Mouse (Mus musculus): Measurements from ENCODE around the gene Eef1b2. TPM values are rescaled to one million over a fixed set of nuclear protein-coding genes. Genes with fewer than 3 reads are reported as not detected.
"Not testable (repeated sequence)": the region's sequence is repeated elsewhere in the genome, so short reads cannot be mapped to it uniquely, and the experiment has no call there.

Gene Eef1b2
- polyA plus RNA-seq, 1 experiment from 2014 or later: 509 TPM

DNA sequence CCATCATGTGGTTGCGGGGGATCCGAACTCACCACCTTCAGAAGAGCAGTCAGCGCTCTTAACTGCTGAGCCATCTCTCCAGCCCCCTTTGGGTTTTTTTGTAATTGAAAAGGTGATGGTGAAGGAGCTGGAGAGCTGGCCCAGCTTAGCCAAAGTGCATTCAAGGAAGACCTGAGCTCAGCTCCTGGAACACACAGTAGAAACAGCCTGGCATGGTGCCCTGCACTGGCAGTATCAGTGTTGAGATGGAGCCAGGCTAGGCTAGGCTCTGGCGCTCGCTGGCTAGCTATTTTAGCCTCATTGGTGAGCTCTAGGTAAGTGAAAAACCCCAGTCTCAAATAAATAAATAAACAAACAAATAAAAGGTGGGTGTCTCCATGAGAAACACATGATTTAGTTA lies 5.6 kb downstream of the Eef1b2 start:
- ATAC-seq (ENCODE audit: low FRiP score) (no peak), DNase-seq (ENCODE audit: low spot score, missing footprints) (no peak)
- Histone ChIP-seq H3K4me1 (ENCODE audit: control insufficient read depth, insufficient read depth, low read length) (peaks cover 8% of the 10 kb centered on the region), H3K36me3 (ENCODE audit: control insufficient read depth, insufficient read depth, low read length) (peaks cover 3% of the 10 kb centered on the region), H3K27me3 (ENCODE audit: control insufficient read depth, insufficient read depth, low read length) (no peaks in the 10 kb centered on the region), H3K9me3 (ENCODE audit: control insufficient read depth, low read length) (no peaks in the 10 kb centered on the region), H3K4me3 (ENCODE audit: low read depth, low read length) (no peak overlapping the region), H3K9ac (ENCODE audit: low read length) (no peak overlapping the region), H3K4me2 (no peak overlapping the region), H3K27ac (ENCODE audit: low read depth, low read length) (no peak overlapping the region)
- 89% methylated on average over 5 of the region's 5 CpGs for whole genome bisulfite sequencing

DNA sequence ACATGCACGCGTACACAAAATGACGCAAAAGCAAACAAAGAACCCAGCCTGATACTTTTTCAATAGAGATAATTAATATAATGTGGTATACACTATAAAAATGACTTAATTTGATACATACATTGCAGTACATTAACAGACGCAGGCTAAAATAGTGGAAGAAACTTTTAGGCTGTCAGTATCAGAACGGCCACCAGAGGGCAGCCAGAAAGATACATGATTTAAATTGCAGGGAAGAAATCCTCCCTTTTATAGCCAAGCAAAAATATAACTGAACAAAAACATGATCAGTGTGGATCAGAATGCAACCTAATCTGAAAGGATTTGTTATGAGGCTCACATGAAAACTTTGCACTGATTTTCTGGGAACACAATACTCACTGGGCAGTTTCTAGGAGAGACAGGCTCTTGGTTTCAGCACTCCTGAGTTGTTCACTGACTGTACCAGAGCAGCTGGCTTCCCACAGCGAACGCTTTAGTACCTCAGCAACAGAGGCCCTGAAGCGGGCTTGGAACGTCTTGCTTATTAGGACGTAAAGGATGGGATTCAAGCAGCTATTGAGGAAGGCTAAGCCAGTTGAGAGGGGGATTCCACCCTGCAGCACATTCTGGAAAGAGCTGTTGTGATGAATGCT lies 6.1 kb downstream of the Eef1b2 start:
- Histone ChIP-seq H3K4me1 (ENCODE audit: control insufficient read depth, insufficient read depth, low read length) (peaks cover 5% of the 10 kb centered on the region), H3K27ac (ENCODE audit: low read depth, low read length) (no peak overlapping the region), H3K4me3 (ENCODE audit: low read depth, low read length) (no peak overlapping the region), H3K27me3 (ENCODE audit: control insufficient read depth, insufficient read depth, low read length) (no peaks in the 10 kb centered on the region), H3K9me3 (ENCODE audit: control insufficient read depth, low read length) (no peaks in the 10 kb centered on the region), H3K9ac (ENCODE audit: low read length) (no peak overlapping the region), H3K36me3 (ENCODE audit: control insufficient read depth, insufficient read depth, low read length) (peaks cover 3% of the 10 kb centered on the region), H3K4me2 (no peak overlapping the region)
- 62% methylated on average over 10 of the region's 10 CpGs for WGBS
- peak; percentile 96 for DNase-seq (ENCODE audit: low spot score, missing footprints)
- ATAC-seq (ENCODE audit: low FRiP score): no peak

DNA sequence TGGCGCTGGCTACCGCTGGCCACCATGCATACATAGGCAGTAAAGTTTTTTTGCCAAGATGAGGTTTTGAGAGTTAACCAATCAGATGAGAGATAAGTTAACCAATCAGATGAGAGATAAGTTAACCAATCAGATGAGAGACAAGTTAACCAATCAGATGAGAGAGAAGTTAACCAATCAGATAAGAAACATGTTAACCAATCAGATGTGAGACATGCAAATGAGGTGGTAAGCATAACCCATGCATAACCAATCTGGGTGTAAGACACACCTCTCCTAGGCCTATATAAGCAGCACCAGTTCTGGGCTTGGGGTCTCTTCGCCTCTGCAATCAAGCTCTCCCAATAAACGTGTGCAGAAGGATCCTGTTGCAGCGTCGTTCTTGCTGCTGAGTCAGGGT lies 8.8 kb downstream of the Eef1b2 start:
- not testable (repeated sequence) for H3K4me3 ChIP-seq (ENCODE audit: low read depth, low read length); H3K27me3 ChIP-seq (ENCODE audit: control insufficient read depth, insufficient read depth, low read length); H3K4me1 ChIP-seq (ENCODE audit: control insufficient read depth, insufficient read depth, low read length); H3K36me3 ChIP-seq (ENCODE audit: control insufficient read depth, insufficient read depth, low read length); H3K27ac ChIP-seq (ENCODE audit: low read depth, low read length); DNase-seq (ENCODE audit: low spot score, missing footprints); H3K9me3 ChIP-seq (ENCODE audit: control insufficient read depth, low read length); ATAC-seq (ENCODE audit: low FRiP score); H3K9ac ChIP-seq (ENCODE audit: low read length); H3K4me2 ChIP-seq
- WGBS: 96% methylated on average over 6 of the region's 6 CpGs

DNA sequence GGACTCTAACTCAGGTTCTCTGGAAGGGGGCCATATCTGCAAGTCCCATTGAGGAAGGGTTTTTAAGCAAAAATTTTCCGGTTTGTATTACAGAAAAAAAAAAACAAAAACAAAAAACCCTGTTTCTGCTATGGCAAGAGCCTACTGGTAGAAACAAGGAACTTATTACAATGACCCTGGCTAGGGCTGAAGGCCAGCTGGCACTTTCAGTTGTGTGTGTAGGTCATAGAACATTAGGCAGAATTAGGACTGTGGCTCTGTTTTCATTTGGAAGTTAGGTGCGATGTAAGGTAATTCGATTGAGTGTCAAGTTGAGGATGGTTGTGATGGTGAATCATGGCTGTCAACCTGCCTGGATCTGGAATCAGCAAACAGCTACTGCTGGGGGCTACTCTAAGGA lies 11.9 kb downstream of the Eef1b2 start:
- H3K4me3 ChIP-seq (ENCODE audit: low read depth, low read length): no peak overlapping the region
- DNase-seq (ENCODE audit: low spot score, missing footprints) (no peak), ATAC-seq (ENCODE audit: low FRiP score) (no peak)
- no peaks in the 10 kb centered on the region for H3K36me3 ChIP-seq (ENCODE audit: control insufficient read depth, insufficient read depth, low read length)
- no peaks in the 10 kb centered on the region for H3K9me3 ChIP-seq (ENCODE audit: control insufficient read depth, low read length)
- no peak overlapping the region for H3K4me2 ChIP-seq
- H3K27me3 ChIP-seq (ENCODE audit: control insufficient read depth, insufficient read depth, low read length): no peaks in the 10 kb centered on the region
- H3K4me1 ChIP-seq (ENCODE audit: control insufficient read depth, insufficient read depth, low read length): no peaks in the 10 kb centered on the region
- H3K9ac ChIP-seq (ENCODE audit: low read length): no peak overlapping the region
- H3K27ac ChIP-seq (ENCODE audit: low read depth, low read length): no peak overlapping the region
- WGBS: 89% methylated on average over 3 of the region's 3 CpGs

DNA sequence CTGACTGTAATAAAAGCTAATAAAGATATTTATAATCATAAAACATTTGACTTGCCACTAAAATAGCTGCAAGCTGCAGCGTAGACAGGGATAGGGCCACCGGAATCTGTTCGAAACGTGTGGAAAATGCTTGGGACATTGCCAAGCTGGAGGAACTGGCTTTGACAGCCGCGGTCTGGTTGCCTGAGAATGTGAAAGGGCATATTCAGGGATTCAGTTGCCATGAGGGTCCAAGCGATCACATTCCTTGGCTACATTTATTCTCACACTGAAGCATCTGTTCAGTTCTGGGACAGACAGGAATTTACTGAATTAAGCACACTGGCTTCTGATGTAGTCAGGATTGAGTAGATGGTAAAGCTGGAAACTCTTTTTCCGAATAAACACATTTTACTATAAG lies 14.2 kb downstream of the Eef1b2 start:
- H3K4me1 ChIP-seq (ENCODE audit: control insufficient read depth, insufficient read depth, low read length): no peaks in the 10 kb centered on the region
- ATAC-seq (ENCODE audit: low FRiP score): no peak
- H3K4me3 ChIP-seq (ENCODE audit: low read depth, low read length): no peak overlapping the region
- WGBS: 89% methylated on average over 8 of the region's 8 CpGs
- H3K27ac ChIP-seq (ENCODE audit: low read depth, low read length): no peak overlapping the region
- no peak overlapping the region for H3K9ac ChIP-seq (ENCODE audit: low read length)
- DNase-seq (ENCODE audit: low spot score, missing footprints): no peak
- H3K4me2 ChIP-seq: no peak overlapping the region
- H3K27me3 ChIP-seq (ENCODE audit: control insufficient read depth, insufficient read depth, low read length): no peaks in the 10 kb centered on the region
- no peaks in the 10 kb centered on the region for H3K9me3 ChIP-seq (ENCODE audit: control insufficient read depth, low read length)
- no peaks in the 10 kb centered on the region for H3K36me3 ChIP-seq (ENCODE audit: control insufficient read depth, insufficient read depth, low read length)

DNA sequence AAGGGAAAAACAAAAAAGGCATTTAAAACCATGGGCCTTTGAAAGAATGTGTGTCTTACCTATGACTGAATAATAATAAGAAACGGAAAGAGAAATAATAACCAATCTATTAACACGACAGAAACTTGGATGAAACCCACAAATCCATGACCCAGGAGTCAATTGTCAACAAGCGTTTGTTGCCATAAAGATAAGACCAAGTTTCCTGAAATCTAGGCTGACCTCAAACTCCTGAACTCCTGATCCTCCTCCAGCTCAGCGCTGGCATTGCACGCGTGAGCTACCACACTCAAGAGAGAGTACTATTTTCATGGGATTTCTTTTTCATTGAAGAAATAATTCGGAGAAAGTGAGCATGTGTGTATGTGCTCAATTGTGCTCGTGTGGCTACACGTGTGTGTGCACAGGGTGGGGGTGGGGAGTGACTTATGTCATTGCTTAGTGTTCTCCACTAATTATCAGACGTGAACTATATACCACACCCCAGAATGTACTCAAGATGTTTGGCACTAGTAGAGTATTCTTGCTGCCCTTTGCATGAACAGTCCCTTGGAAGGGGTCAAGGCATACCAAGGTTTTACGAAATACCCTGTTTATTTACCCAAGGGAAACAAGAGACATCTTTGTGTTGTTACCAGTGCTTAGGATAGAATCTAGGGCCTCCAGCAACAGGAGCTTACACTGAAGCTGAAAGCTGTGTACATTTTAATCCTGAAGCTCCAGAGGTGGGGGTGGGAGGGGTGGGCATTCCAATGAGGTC lies 15.9 kb downstream of the Eef1b2 start:
- Histone ChIP-seq H3K9me3 (ENCODE audit: control insufficient read depth, low read length) (no peaks in the 10 kb centered on the region), H3K4me1 (ENCODE audit: control insufficient read depth, insufficient read depth, low read length) (no peaks in the 10 kb centered on the region), H3K36me3 (ENCODE audit: control insufficient read depth, insufficient read depth, low read length) (no peaks in the 10 kb centered on the region), H3K27me3 (ENCODE audit: control insufficient read depth, insufficient read depth, low read length) (no peaks in the 10 kb centered on the region), H3K9ac (ENCODE audit: low read length) (no peak overlapping the region), H3K4me2 (no peak overlapping the region), H3K4me3 (ENCODE audit: low read depth, low read length) (no peak overlapping the region), H3K27ac (ENCODE audit: low read depth, low read length) (no peak overlapping the region)
- DNase-seq (ENCODE audit: low spot score, missing footprints) (no peak), ATAC-seq (ENCODE audit: low FRiP score) (no peak)
- 90% methylated on average over 11 of the region's 11 CpGs for WGBS

DNA sequence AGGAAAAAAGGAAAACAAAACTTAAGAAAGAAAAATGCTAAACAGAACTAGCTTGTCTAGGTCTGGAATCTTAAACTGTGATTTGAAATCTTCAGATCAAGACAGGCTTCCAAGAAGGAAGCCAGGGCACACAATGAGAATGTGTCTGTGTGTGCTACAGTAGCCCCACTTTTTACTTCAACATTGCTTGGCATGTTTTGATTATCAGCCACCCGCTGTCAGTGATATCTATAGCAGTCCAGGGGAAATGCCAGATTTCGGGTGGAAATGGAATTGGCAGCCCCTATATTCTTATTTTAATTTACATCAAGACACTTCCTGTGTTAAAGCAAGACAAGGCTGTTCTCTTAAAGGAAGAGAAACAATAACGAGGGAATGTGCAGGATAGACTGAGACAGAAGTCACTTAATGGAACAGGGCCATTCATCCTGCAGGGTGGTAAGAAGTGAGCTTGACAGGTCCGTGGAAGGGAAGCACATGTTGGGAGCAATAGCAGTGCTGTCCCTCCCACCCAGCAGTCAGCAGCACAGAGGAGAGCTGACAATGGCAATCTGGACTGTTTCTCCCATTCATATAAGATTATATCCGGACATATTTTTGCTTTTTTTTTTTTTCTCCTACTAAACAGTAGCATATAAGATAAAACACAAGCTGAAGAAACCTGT lies 19.4 kb downstream of the Eef1b2 start:
- Histone ChIP-seq H3K4me2 (no peak overlapping the region), H3K9ac (ENCODE audit: low read length) (no peak overlapping the region), H3K4me3 (ENCODE audit: low read depth, low read length) (no peak overlapping the region), H3K27me3 (ENCODE audit: control insufficient read depth, insufficient read depth, low read length) (no peaks in the 10 kb centered on the region), H3K9me3 (ENCODE audit: control insufficient read depth, low read length) (no peaks in the 10 kb centered on the region), H3K36me3 (ENCODE audit: control insufficient read depth, insufficient read depth, low read length) (no peaks in the 10 kb centered on the region), H3K4me1 (ENCODE audit: control insufficient read depth, insufficient read depth, low read length) (no peaks in the 10 kb centered on the region), H3K27ac (ENCODE audit: low read depth, low read length) (no peak overlapping the region)
- WGBS: 79% methylated on average over 5 of the region's 5 CpGs
- ATAC-seq (ENCODE audit: low FRiP score): no peak
- DNase-seq (ENCODE audit: low spot score, missing footprints): no peak

DNA sequence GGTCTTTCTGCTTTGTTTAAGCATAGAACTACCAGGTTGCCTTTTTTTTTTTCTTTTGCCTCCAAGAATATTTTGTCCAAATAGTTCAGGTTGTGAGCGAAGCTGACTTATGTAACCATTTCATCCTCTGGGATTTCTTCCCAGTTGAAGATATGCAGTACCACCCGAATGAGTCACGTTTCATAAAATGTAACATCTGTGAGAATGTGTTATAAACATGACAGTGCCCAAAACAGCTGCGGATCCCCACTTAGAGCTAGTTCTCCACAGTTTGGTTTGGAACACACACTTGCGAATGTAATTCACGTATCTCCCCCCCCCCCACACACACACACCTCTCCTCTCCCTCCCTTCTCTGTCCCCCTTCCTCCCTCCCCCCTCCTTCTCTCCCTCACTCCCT lies 22.8 kb downstream of the Eef1b2 start:
- Histone ChIP-seq H3K4me1 (ENCODE audit: control insufficient read depth, insufficient read depth, low read length) (peaks cover 9% of the 10 kb centered on the region), H3K36me3 (ENCODE audit: control insufficient read depth, insufficient read depth, low read length) (no peaks in the 10 kb centered on the region), H3K4me2 (no peak overlapping the region), H3K4me3 (ENCODE audit: low read depth, low read length) (no peak overlapping the region), H3K27ac (ENCODE audit: low read depth, low read length) (no peak overlapping the region), H3K27me3 (ENCODE audit: control insufficient read depth, insufficient read depth, low read length) (no peaks in the 10 kb centered on the region), H3K9ac (ENCODE audit: low read length) (no peak overlapping the region), H3K9me3 (ENCODE audit: control insufficient read depth, low read length) (no peaks in the 10 kb centered on the region)
- DNase-seq (ENCODE audit: low spot score, missing footprints): no peak
- WGBS: 98% methylated on average over 6 of the region's 6 CpGs
- no peak for ATAC-seq (ENCODE audit: low FRiP score)

DNA sequence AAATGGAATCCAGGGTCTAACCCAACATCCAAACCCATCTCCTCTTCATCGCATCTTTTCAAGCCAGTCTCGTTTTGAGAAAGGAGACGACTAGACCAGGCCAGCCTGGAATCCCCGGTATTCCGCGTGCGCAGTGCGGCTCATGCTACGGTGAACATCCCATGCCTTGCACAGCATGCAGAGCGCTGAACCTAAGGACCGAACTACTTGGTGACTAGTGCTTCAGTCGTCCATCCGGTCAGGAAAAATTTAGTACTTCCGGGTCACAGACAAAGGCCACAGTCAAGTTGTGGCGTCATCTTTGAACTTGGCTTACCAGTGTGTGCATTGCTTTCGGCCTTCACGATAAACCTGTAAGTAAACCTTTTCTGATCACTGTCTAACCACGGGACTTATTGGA lies 23.7 kb downstream of the Eef1b2 start:
- H3K27ac ChIP-seq (ENCODE audit: low read depth, low read length): no peak overlapping the region
- WGBS: 96% methylated on average over 18 of the region's 18 CpGs
- ATAC-seq (ENCODE audit: low FRiP score) (no peak), DNase-seq (ENCODE audit: low spot score, missing footprints) (no peak)
- peaks cover 15% of the 10 kb centered on the region for H3K4me1 ChIP-seq (ENCODE audit: control insufficient read depth, insufficient read depth, low read length)
- no peak overlapping the region for H3K4me2 ChIP-seq
- no peaks in the 10 kb centered on the region for H3K36me3 ChIP-seq (ENCODE audit: control insufficient read depth, insufficient read depth, low read length)
- H3K9ac ChIP-seq (ENCODE audit: low read length): no peak overlapping the region
- no peaks in the 10 kb centered on the region for H3K9me3 ChIP-seq (ENCODE audit: control insufficient read depth, low read length)
- H3K27me3 ChIP-seq (ENCODE audit: control insufficient read depth, insufficient read depth, low read length): no peaks in the 10 kb centered on the region
- no peak overlapping the region for H3K4me3 ChIP-seq (ENCODE audit: low read depth, low read length)

Measured in midbrain, embryonic 11.5 days (tissue).